Mouse (Mus musculus) forebrain, embryonic 16.5 days (tissue): ENCODE measurements around the gene Olfr1382. TPM values are rescaled to one million over a fixed set of nuclear protein-coding genes. Genes with fewer than 3 reads are reported as not detected.
"Not testable (repeated sequence)": the region's sequence is repeated elsewhere in the genome, so short reads cannot be mapped to it uniquely, and the experiment has no call there.

Source experiments
- ATAC-seq: fragments of 200-750 bp; cut with Nextera tagmentation; 2 replicates; pipeline ENCODE4 v1.8.0; 2017; ENCODE audit warnings: mild to moderate bottlenecking, moderate library complexity
- H3K27ac ChIP-seq: fragments of 300-500 bp; sonication (generic); 2 replicates; pipeline ENCODE4 v1.5.1; 2014; ENCODE audit warnings: low read length, control low read depth
- H3K27me3 ChIP-seq: fragments of 300-500 bp; sonication (generic); replicated peaks from 2 replicates; pipeline ENCODE4 v1.6.1; 2014; ENCODE audit warnings: low read length; ENCODE audit not compliant: control insufficient read depth, insufficient read depth
- H3K36me3 ChIP-seq: fragments of 300-500 bp; sonication (generic); 2 replicates; pipeline ENCODE4 v1.6.1; 2014; ENCODE audit not compliant: control insufficient read depth, insufficient read depth
- H3K4me1 ChIP-seq: fragments of 300-500 bp; sonication (generic); replicated peaks from 2 replicates; pipeline ENCODE4 v1.6.1; 2014; ENCODE audit warnings: low read length; ENCODE audit not compliant: control insufficient read depth, insufficient read depth
- H3K4me2 ChIP-seq: fragments of 300-500 bp; sonication (generic); 2 replicates; pipeline ENCODE4 v1.6.1; 2014; ENCODE audit warnings: mild to moderate bottlenecking, low read length, control low read depth
- H3K4me3 ChIP-seq: fragments of 300-500 bp; sonication (generic); replicated peaks from 2 replicates; pipeline ENCODE4 v1.5.1; 2014; ENCODE audit warnings: mild to moderate bottlenecking, low read length, control low read depth
- H3K9ac ChIP-seq: fragments of 300-500 bp; sonication (generic); replicated peaks from 2 replicates; pipeline ENCODE4 v1.6.1; 2014; ENCODE audit warnings: low read depth, low read length, control low read depth
- H3K9me3 ChIP-seq: fragments of 300-500 bp; sonication (generic); 2 replicates; pipeline ENCODE4 v1.6.1; 2016; ENCODE audit warnings: low read length; ENCODE audit not compliant: control insufficient read depth
- WGBS: fragments of 180-500 bp; shearing (Covaris S2); extraction: QIAGEN DNeasy Blood & Tissue Kit; methylation state at CpG from one replicate; pipeline ENCODE4 v1.1.7; 2014; 5-methylcytosine and 5-hydroxymethylcytosine counted together
- polyA plus RNA-seq: library from polyadenylated mRNA; unstranded; fragments of >200 nt; fragmentation: Nextera tagmentation; extraction: Ambion mirVana; gene quantifications from 2 replicates; pipeline ENCODE4 v1.2.1, GENCODE M21; 2015

Gene Olfr1382
- not detected in 2 replicates for polyA plus RNA-seq

DNA sequence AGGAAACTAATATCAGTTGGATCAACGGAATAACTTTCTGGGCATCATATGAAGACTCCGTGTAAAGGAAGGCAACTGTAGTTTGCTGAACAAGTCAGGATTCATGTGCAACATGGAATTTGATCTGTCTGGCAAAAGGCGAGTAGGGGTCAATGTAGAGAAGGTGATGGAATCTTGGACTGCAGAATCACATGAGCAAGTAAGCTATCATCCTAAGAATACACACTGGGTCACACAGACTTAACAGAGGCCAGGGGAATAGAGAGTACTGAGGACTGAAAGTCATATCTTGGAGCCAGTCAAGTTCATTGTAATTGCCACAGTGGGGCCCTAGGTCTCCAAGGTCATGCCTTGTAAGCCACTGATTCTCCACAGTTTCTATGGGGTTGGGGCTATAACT, at the start of gene Olfr1382:
Olfr1382 (plus strand) TSS at position 301 of the 400 bp plus-strand sequence.
- no peaks in the 10 kb centered on the region for H3K4me1 ChIP-seq
- no peak within 1 kb of the TSS for H3K4me2 ChIP-seq
- H3K9me3 ChIP-seq = no peaks in the 10 kb centered on the region
- H3K27me3 ChIP-seq = no peaks in the 10 kb centered on the region
- no peaks in the 10 kb centered on the region for H3K36me3 ChIP-seq
- H3K4me3 ChIP-seq = no peak within 1 kb of the TSS
- no peak for ATAC-seq
- no peak within 1 kb of the TSS for H3K27ac ChIP-seq
- WGBS = 79% methylated on average over 3 of the region's 3 CpGs
- H3K9ac ChIP-seq = no peak within 1 kb of the TSS

DNA sequence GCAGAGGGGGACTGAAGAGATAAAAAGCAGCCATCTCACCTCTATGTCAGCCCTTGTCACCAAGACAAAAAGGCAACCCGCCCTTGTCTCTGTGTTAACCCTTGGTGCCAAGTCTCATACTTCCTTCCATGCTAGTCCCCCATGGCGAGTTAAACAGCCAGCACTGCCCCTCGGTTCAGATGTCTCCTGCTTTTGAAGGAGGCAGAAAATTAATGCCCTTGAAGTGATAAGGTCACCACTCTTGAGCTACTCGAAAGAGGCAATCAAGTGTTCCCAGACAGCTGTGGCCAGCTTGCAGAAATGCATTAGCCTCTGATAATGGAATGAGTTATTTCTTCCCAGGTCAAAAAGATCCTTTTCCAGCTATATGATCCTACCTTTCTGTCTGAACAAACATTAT, 42.1 kb upstream of the Olfr1382 start:
- ATAC-seq = no peak
- Histone ChIP-seq H3K9ac (no peak overlapping the region), H3K4me3 (no peak overlapping the region), H3K27ac (no peak overlapping the region), H3K27me3 (no peaks in the 10 kb centered on the region), H3K36me3 (no peaks in the 10 kb centered on the region), H3K9me3 (no peaks in the 10 kb centered on the region), H3K4me2 (no peak overlapping the region), H3K4me1 (no peaks in the 10 kb centered on the region)
- 76% methylated on average over 4 of the region's 4 CpGs for WGBS

DNA sequence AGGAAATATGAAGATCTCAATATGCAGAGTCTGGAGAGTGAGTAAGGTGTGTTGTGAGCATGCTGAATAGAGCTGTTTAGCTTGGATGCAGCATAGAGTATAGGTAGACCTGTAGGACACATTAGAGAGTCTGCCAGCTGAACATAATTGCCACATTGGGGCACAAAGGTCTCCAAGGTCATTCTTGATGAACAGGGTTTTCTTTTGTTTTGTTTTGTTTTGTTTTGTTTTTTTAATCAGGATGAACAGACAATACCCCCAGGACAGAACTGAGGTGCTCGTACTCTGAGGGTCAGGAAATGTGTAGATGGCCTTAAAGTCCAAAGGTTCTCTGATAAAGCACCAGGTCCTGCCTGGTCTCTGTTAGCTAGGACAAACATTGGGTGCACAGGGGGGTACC, 39.3 kb upstream of the Olfr1382 start, which contains the start of gene Olfr1385:
Olfr1385 (plus strand) TSS at position 301 of the 400 bp plus-strand sequence.
- not testable (repeated sequence) for H3K36me3 ChIP-seq, H3K4me1 ChIP-seq, H3K9ac ChIP-seq, H3K4me3 ChIP-seq, H3K27ac ChIP-seq, ATAC-seq, H3K4me2 ChIP-seq, H3K27me3 ChIP-seq, H3K9me3 ChIP-seq
- WGBS = 70% methylated on average over 1 of the region's 1 CpGs

DNA sequence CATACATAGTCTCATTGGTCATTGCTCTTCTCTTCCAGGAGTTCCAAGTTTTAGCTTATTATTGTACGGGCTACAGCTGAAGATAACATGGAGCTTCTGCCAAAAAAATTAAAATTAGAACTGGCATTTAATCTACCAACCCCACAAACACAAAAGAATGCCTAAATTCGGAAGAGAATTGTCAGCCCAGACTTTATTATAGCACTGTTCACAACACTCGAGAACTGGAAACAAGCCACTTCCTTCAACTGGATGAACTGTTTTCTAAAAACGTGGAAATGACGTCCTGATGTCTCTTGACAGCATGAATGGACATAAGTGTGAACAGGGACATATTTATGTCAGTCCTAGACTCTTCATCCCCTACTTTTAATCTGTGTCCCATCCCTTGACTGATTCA, 10.0 kb upstream of the Olfr1382 start:
- no peak overlapping the region for H3K27ac ChIP-seq
- no peaks in the 10 kb centered on the region for H3K36me3 ChIP-seq
- no peak overlapping the region for H3K4me3 ChIP-seq
- ATAC-seq = no peak
- no peaks in the 10 kb centered on the region for H3K9me3 ChIP-seq
- no peak overlapping the region for H3K9ac ChIP-seq
- WGBS = 76% methylated on average over 5 of the region's 5 CpGs
- no peaks in the 10 kb centered on the region for H3K4me1 ChIP-seq
- no peaks in the 10 kb centered on the region for H3K27me3 ChIP-seq
- no peak overlapping the region for H3K4me2 ChIP-seq

DNA sequence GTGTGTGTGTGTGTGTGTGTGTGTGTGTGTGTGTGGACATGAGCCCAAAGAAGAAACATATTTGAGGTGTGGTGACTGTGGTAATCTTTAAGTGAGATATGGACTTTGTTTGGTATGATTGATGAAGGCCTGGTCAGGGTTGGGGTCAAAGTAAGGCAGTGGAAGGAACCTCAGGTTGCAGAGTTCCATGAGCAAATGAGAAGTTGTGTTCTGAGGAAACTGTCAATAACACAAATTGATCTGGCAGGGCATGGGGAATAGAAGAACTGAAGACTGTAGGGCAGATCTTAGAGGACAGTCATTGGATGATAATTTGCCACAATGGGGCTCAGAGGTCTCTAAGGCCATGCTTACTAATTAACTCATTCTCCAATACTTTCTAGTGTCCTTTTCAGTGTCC, 8.7 kb upstream of the Olfr1382 start, which contains the start of gene Olfr1383:
Olfr1383 (plus strand) TSS at position 301 of the 400 bp plus-strand sequence.
- H3K9me3 ChIP-seq = no peaks in the 10 kb centered on the region
- H3K27me3 ChIP-seq = no peaks in the 10 kb centered on the region
- H3K4me2 ChIP-seq = no peak within 1 kb of the TSS

DNA sequence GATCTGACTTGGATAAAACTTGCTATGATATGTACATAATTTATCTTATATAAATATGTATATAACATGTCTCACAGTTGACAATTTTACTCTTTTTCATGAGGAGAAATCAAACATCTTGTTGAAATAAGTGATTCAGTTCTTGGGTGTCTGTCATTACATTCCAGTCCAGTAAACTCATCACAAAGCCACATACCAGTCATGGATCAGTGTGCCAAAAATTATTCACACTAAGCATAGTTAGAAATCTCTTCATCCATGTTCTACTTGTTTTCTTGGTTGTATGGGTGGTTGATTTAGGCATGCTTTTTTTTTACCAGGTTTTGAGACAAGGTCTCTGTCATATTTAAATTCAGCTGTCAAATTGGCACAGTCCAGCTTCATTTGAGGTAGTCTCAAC, 4.7 kb downstream of the Olfr1382 start:
- H3K27me3 ChIP-seq = no peaks in the 10 kb centered on the region
- no peaks in the 10 kb centered on the region for H3K9me3 ChIP-seq
- H3K4me2 ChIP-seq = no peak overlapping the region
- H3K4me1 ChIP-seq = no peaks in the 10 kb centered on the region
- no peak overlapping the region for H3K27ac ChIP-seq
- ATAC-seq = no peak
- H3K9ac ChIP-seq = no peak overlapping the region
- no peaks in the 10 kb centered on the region for H3K36me3 ChIP-seq
- H3K4me3 ChIP-seq = no peak overlapping the region

More for the DNA sequence above, 8.7 kb upstream of the Olfr1382 start, which contains the start of gene Olfr1383:
- ATAC-seq = no peak
- H3K36me3 ChIP-seq = no peaks in the 10 kb centered on the region
- no peaks in the 10 kb centered on the region for H3K4me1 ChIP-seq
- no peak within 1 kb of the TSS for H3K4me3 ChIP-seq
- no peak within 1 kb of the TSS for H3K27ac ChIP-seq
- H3K9ac ChIP-seq = no peak within 1 kb of the TSS

DNA sequence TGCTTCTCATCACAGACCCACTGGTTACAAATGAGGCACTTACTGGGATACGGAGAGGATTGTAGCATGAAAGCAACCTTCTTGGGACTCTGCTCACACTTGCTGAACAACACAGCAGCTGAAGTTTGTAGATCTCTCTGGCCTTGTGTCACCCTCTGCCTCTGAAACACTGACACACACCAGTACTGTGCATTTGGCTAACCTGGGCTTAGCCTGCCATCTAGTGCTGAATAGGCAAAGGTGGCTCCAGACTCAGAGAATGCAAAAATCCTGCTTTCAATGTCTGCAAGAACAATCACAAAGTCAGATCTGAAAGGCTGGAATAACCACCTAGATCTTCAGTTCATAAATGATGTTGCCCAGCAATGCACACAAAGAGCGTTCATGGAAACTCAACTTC, 8.6 kb downstream of the Olfr1382 start:
- not testable (repeated sequence) for H3K27ac ChIP-seq, H3K27me3 ChIP-seq, H3K9me3 ChIP-seq, H3K4me2 ChIP-seq, H3K9ac ChIP-seq, H3K36me3 ChIP-seq, H3K4me1 ChIP-seq, ATAC-seq, H3K4me3 ChIP-seq
- WGBS = 90% methylated on average over 2 of the region's 2 CpGs

DNA sequence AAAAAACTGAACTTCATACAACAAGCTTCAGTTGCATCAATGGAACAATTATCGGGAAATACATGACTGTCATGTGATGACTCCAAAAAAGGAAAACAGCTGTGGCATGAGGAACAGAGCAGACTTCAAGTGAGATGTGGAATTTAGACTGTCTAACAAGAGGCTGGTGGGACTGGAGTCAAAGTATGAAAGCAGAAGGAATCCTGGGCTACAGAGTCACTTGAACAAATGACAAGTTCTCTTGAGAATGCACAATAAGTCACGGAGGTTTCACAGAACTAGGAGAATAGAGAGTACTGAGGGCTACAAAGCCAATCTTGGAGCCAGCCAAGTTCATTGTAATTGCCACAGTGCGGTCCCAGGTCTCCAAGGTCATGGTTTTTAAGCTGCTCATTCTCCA, 15.1 kb downstream of the Olfr1382 start, which contains the start of gene Olfr1381:
Olfr1381 (plus strand) TSS at position 301 of the 400 bp plus-strand sequence.
- not testable (repeated sequence) for H3K4me2 ChIP-seq, H3K4me3 ChIP-seq, H3K27me3 ChIP-seq, H3K9me3 ChIP-seq, H3K9ac ChIP-seq, H3K4me1 ChIP-seq, H3K27ac ChIP-seq, H3K36me3 ChIP-seq, ATAC-seq
- 58% methylated on average over 3 of the region's 3 CpGs for WGBS

DNA sequence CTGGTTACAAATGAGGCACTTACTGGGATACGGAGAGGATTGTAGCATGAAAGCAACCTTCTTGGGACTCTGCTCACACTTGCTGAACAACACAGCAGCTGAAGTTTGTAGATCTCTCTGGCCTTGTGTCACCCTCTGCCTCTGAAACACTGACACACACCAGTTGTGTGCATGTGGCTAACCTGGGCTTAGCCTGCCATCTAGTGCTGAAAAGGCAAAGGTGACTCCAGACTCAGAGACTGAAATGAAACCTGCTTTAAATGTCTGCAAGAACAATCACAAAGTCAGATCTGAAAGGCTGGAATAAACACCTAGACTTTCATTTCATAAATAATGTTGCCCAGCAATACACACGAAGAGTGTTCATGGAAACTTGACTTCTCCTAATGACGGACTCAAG, 26.0 kb downstream of the Olfr1382 start:
- not testable (repeated sequence) for H3K4me3 ChIP-seq, H3K4me1 ChIP-seq, ATAC-seq, H3K9ac ChIP-seq, H3K27ac ChIP-seq, H3K36me3 ChIP-seq, H3K27me3 ChIP-seq, H3K9me3 ChIP-seq, H3K4me2 ChIP-seq
- WGBS = 84% methylated on average over 3 of the region's 3 CpGs

DNA sequence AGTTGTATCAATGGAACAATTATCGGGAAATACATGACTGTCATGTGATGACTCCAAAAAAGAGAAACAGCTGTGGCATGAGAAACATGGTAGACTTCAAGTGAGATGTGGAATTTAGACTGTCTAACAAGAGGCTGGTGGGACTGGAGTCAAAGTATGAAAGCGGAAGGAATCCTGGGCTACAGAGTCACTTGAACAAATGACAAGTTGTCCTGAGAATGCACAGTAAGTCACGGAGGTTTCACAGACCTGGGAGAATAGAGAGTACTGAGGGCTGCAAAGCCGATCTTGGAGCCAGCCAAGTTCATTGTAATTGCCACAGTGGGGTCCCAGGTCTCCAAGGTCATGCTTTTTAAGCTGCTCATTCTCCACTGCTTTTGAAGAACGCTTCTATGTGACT, 28.5 kb downstream of the Olfr1382 start, which contains the start of gene Olfr1380:
Olfr1380 (plus strand) TSS at position 301 of the 400 bp plus-strand sequence.
- not testable (repeated sequence) for H3K9me3 ChIP-seq

More for the DNA sequence above, 28.5 kb downstream of the Olfr1382 start, which contains the start of gene Olfr1380:
- H3K4me2 ChIP-seq, H3K36me3 ChIP-seq, ATAC-seq, H3K4me1 ChIP-seq, H3K27ac ChIP-seq, H3K9ac ChIP-seq, H3K27me3 ChIP-seq, H3K4me3 ChIP-seq: not testable (repeated sequence)
- 63% methylated on average over 5 of the region's 5 CpGs for WGBS
